Mouse (Mus musculus) layer of hippocampus, postnatal 10 days (tissue): ENCODE measurements around the gene Wfikkn2. TPM values are rescaled to one million over a fixed set of nuclear protein-coding genes. Genes with fewer than 3 reads are reported as not detected.

Experiments
- DNase-seq, 2 experiments: peaks; one replicate each; pipeline ENCODE4 v3.0.0; 2021; ENCODE audit warnings: low spot score in 2 of 2
- total RNA-seq, 2 experiments: library from RNA; stranded (reverse); gene quantifications; 2 replicates each; pipeline ENCODE4 v1.2.3; 2021

The Wfikkn2 gene
- total RNA-seq, 2 experiments from 2014 or later, result 1.5 to 2.0 TPM

DNA sequence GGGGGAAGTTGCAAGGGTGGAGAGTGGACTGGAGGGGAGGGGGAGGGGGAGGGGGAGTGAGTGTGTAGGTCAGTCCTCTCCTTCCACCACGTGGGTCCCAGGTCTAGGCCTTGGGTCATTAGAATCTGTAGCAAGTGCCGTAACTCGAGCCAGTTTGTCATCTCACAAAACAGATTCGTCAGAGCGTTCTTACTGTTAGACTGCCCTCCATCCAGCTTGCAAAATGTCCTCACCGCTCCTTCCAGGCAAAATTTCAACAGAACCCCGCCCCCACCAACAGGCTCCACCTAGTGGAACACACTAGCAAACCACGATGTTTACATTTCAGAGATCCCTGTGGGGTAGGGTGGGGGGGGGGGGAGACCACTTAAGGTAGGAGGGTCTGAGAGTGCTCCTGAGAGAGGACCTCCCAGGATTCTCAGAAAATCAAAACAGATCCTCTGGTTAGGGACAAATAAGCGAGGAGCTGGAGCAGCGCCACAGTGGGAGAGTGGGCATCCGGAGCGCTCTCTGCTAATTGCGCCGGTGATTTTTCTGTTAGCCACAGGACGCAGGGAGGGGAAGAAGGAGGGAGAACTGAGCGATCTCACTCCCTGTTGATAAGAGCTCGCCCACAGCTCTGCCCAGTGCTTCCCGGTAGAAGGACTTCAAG is 19.5 kb upstream of the Wfikkn2 start:
- peak; percentile 60 to 69 for DNase-seq

- no peak for DNase-seq
Measured at GRCm38 (mm10) chr11:94261585-94262370, 16.0 kb upstream of the Wfikkn2 start.

DNA sequence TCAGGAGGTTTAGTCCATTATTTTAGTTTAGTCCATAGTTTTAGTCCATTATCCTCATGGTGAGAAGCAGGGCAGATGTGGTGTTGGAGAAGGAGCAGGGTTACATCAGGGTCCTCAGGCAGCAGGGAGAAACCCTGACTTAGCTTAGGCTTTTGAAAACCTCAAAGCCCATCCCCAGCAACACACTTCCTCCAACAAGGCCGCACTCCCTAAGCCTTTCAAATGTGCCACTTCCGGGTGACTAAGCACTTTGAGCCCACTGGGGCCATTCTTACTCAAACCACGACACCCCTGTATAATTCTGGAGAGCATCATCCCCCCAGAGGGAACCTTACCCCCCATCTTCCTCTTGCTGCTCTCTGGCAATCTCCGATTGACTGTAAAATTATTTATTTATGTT is 14.0 kb upstream of the Wfikkn2 start:
- DNase-seq, result no peak

DNA sequence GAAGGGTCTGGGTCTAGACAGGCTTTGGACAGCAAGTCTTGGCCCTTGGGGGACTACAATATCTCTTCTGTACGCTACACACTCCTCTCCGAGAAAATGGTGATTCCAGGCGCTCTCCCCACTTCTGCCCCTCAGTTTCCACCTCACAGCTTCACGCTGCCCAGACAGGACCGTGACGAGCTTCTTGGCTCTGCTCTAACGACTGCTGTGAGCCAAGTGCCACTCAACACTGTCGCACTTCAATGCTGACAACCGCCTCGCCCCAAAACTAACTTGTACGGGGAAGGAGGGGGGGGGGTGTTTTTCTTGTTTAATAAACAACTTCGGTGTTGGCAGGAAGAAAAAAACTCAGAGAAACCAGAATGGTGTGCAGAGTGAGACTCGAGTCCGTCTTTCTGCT is 12.2 kb upstream of the Wfikkn2 start:
- no peak for DNase-seq

DNA sequence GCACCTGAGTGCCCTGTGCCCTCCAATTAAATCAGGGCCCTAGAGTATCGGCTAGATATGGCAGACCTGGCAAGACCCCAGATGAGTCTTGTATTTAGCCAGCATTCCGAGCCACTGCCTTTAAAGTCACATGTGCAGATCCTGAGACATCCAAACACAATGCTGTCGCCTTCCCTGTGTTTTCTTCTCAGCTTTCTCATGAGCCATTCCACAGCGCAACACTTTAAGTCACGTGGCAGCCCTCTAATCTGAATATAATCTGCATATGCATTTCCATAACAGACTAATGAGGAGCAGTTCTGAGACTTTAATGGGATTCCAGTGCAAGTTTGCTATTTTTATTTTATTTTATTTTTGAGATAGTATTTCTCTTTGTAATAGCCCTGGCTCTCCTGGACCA is 9.9 kb upstream of the Wfikkn2 start:
- DNase-seq, result no peak

GRCm38 (mm10) chr11:94253691-94254090 is 7.9 kb upstream of the Wfikkn2 start:
- DNase-seq, result no peak

DNA sequence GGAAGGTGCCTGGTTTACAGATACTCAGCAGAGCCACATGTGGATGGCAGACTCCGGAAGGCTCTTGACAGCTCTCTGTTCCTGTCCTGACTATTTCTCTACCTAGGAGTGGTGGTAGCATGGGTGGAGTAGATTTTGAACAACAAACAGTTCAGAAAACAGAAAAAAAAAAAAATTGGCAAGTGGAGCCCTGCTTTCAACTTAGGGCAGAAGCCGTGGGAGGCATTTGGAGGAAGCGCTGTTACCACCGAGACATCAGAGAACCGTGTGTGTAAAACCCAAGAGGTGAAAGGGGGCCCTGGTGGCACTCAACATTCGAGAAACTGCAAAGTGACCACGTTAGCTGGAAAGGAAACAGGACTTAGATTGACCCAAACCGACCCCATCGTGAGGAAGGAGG is 7.4 kb upstream of the Wfikkn2 start:
- no peak for DNase-seq

- no peak for DNase-seq
Measured at GRCm38 (mm10) chr11:94246789-94247061, 920 bp upstream of the Wfikkn2 start.

DNA sequence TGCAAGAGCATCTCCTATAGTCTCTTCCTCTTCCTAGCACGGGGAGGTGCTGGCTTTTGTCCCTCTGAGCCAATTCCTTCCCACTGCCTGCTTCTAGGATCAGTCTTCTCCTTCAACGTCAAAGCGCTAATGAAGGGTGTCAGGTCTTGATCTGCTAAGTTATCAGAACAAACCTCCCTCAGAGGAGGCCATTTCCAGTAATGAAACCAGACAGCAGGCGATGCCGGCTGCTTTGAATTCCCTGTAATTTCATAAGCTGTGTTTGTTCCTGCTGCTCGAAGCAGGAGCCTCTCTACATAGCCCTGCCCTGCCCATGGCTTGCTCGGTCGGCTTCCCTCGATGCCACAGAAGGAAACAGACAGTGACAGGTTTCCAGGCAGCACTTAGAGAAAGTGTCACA is 1.4 kb downstream of the Wfikkn2 start:
- no peak for DNase-seq

DNA sequence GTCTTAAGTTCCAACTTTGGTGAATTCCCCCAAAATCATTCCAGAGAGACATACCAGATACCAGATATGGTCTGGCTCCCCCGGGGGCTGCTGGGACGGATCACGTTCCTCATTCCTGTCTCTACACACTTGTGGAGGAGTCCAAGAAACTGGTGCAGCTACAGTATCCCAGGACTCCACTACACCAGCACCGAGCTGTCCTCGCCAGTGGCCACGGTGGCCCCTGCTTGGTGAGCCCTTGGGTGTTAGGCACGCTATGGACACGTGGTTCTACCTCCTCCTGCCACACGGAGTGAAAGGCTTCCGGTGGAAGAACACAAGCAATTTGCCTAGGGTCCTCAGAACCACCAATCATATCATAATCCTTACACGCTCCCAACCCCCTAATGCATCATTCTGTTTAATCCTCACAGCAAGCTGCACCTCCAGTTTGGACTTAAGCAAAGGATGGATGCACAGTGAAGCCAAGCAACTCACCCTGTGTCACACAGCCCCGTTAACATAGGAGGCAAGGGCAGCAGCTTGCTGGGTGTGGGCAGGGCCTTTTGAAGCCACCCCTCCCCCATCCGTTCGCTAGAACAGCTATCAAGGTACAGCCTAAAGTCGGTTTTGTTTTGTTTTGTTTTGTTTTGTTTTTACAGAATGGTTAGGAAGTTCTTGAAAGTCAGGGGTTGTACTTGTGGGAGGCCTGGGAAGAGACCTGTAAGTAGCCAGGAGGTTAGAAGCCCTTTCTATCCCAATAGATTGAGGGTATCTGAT is 2.2 kb downstream of the Wfikkn2 start:
- no peak for DNase-seq

DNA sequence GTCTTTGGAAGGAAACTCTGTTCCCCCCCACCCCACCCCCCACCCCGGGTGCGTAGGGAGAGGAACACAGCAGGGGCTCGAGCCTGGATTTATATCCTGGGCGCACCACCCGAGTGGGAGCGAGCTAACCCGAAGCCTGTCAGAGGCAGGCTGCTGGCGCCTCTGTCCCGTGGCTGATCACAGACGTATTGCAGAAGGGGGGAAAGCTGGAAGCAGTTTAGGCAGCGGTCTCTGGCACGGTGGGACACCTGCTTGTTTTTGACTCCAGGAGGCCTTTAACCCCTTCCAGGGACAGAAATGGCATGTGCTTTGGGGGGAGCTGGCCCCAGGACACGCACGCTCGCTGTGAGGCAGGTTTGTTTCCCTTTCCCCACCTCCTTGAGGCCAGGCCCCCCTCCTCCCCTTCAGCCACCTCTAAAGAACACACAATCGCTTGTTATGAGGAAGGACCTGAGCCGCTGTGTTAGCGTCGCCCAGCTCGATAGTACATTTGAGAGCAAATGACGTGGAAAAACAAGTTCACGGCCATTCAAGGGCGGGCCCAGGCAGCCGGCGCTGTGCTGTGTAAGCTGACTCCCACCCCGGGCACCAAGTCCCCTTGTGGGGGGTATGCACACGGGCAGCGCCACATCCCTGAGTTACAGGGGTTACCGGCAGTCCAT is 2.9 kb downstream of the Wfikkn2 start:
- DNase-seq, result no peak

GRCm38 (mm10) chr11:94239706-94240105 is 6.1 kb downstream of the Wfikkn2 start:
- DNase-seq, result no peak

DNA sequence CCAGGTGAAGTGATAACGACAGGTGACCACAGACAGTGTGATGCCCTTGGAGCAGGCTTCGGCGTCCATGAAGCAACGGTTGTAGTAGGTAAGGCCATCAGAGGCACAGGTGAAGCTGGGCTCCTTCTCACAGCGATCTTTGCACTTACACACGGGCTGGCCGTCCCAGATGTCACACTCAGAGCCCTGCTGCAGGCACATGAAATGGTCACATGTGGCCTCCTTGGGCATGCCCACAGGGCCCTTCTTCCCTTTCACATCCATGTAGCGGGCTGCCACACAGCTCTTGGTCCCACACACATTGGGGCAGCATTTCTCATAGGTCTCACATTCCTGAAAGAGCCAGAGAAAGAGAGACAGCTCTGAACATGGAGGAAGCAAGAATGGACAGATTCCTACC is 7.0 kb downstream of the Wfikkn2 start:
- no peak for DNase-seq

DNA sequence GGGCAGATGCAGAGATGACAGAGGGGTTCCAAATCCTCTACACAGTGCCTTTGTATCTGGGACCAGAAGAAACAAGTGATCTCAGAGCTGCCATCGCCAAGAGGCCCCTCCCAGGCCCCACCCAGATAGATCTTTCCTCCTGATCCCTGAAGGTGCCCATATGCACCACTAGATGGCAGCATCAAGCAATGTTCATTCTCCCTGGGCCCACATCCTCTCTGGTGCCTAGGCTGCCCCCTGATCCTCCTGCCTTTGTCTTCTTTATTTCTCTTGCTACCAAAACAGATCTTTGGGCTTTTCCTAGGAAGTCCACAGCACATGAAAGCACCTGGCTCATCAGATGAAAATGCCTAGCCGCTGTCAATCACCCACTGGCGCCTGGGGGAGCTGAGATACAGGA is 9.7 kb downstream of the Wfikkn2 start:
- peak; percentile 68 to 72 for DNase-seq

DNA sequence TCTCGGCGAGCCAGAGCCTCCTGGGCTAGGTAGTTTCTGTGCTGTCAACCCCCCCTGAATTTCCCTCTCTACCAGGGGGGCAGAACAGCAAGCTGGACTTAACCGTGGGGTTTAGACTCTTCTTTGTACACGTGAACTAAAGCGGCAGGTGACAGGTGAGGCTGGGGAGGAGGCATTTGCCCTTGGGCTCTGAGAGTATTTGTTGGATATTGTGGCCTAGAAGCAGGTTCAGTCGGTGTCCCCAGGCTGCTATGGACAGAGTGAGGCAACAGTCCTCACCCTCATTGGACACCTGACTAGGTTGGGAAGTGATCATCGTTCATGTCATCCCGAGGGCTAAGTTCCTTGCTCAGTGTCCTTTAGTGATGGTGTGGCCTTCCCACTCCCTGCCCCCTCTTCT is 10.9 kb downstream of the Wfikkn2 start:
- no peak for DNase-seq

- DNase-seq, result no peak
Measured at GRCm38 (mm10) chr11:94234380-94234779, 11.4 kb downstream of the Wfikkn2 start.

DNA sequence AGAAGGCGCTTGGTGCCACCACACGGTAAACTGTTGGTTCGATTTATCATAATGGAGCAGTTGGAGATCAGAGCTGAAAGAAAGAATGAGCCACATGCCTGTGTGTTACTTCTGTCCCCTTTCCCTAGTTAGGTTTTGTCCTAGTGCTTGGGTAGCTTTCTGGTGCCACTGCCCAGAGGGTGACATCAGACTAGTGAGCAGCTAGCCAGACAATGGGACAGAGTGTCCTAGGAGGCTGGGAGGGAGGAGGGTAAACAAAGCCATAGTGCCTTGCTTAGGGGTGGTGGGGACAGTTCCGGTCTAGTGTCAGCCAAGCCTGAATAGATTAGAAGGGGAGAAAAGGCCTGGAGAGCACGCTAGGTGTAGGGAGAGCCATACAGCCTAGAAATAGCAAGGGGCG is 12.4 kb downstream of the Wfikkn2 start:
- DNase-seq, result no peak

- no peak for DNase-seq
Measured at GRCm38 (mm10) chr11:94231821-94232552, 13.8 kb downstream of the Wfikkn2 start.

DNA sequence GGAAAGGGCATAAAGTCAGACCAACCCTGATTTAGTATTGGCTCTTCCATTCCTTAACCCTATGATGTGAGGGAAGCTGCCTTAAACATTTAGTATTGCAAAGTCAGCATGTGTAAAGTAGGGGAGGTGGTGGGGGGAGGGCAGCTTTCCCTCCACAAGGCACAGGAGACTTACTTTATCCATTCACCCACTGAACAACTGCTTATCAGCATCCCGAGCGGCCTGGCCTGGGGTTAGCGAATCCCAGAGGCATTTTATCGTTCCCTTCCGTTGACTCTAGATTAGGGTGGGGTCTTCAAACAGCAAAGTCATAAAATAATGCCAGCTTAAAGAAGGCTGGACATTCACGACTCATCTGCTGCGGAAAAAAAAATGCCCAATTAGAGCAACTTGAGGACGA is 15.6 kb downstream of the Wfikkn2 start:
- DNase-seq, result no peak

DNA sequence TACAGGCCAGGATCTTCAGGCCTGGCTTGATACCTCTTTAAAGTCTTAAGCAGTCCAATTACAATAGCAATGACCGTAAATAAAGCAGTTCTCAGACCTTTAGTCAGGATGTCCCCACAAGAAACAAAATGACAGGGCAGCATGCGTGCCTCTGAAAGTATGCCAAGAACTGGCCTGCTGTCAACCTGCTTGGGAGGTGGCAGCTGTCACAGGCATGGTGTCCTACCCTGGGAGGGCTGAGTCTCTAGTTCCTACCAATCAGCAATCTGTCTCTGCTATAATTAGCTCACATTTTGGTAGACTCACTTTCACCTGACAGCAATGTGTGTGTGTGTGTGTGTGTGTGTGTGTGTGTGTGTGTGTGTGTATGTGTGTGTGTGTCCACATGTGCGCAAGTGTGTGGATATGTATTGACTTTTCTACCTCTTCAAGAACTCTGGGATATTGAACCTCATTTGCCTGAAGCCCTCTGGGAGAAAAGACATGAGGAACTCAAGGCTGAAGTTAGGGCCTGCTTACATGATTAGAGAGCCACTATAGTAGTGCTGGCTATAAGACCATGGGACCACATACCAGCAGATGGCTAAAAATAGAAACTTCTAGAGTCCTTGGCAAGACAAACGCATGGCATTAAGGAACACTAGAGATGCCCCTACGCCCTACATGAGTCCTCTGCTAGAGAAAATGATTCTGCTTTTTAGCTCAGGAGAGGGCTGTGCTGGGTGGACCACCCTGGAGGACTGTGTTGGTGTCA is 16.4 kb downstream of the Wfikkn2 start:
- DNase-seq, result no peak

DNA sequence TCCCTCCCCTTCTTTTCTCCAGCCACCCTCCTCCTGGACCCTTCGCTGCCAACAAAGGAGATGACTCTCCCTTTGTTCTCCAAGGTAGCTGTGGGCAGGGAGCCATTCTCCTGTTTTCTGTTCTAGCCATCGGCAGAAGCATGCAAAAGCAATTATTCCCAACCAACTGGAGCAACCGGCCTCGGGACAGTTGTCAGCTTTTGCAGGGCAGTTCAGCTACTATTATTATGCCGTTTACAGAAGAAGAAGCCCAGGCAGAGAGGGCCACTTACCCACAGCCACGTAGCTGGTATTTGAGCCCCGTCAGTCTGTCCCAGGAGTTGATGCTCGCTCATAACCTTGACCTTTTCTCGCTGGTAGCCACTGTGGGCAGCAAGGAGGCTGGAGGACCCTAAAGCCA is 17.4 kb downstream of the Wfikkn2 start:
- no peak for DNase-seq
